Mouse (Mus musculus) induced T-regulatory cell, adult 2 months (primary cell): ENCODE results near the gene Dpysl5.
A peak's percentile ranks its signal among the peaks of the same experiment; 100 is the strongest.
"Not testable (repeated sequence)": the region's sequence is repeated elsewhere in the genome, so short reads cannot be mapped to it uniquely, and the experiment has no call there.

ENCODE experiments used
- DNase-seq: peaks from one replicate; pipeline ENCODE4 v3.0.0-alpha.2; 2012; ENCODE audit warnings: low read depth

The Dpysl5 gene

DNA sequence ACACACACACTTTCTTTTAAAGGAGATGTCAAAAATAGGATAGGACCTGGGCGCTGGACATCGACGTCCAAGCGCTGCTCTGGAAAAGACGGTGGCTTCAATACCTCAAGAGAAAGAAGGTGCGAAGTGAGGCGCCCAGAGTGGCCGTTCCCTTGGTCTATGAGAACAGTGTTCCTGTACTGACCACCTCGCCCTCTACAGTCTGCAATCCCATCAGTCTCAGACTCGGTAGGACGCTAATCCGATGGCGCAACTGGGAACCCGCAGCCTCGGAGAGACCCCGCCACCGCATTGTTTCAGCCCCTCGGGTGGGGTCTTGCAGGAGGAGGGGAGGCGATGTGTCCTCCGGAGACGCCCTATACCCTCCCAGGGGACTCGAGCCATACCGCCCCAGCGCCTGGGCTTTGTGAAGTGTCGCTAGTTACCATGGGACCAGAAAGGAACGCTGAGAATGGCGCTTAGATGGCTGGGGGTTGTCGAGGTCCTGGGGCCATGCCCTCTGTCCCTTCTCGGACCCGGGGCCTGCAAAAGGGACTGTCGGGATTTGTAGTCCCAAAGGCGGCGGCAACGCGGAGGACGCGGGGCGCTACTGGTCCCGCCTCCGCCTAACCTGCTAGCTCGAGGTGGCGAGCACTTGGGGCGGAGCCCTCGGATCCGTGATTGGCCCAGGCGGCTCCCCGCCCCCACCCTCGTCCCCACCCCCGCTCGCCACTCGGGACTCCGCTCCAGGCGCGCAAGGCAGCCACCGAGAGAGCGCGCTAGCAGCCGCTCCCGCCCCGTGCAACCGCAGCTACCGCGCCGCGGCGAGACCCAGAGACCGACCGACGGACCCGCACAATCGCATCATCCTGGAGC, at the start of gene Dpysl5:
TSS of gene Dpysl5 (plus strand) at position 418 of the 855 bp plus-strand sequence.
- DNase-seq: peak; percentile 84

GRCm38 (mm10) chr5:30665360-30665759, 46.0 kb upstream of the Dpysl5 start:
- DNase-seq: no peak

DNA sequence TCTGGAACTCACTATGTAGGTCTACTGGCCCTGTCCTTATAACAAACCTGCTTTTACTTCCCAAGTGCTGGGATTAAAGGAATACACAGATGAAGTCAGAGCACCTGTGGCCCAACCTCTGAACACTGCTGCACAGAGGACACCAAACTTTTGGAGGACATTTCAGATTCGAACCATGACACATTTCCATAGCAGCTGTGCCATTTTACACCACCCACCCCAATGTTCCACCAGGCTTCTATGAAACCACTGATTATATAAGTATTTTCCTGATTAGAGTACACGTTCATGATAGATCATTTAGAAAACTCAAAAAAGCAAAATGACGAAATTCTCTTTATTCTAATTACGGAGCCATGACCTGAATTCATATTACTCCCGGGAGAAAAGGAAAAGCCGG, 45.4 kb upstream of the Dpysl5 start:
- no peak for DNase-seq

GRCm38 (mm10) chr5:30666391-30667195, 44.8 kb upstream of the Dpysl5 start, which contains the start of gene Cenpa:
Gene Cenpa, plus strand, starts transcription at chr5:30666777.
- DNase-seq: peak; percentile 97

DNA sequence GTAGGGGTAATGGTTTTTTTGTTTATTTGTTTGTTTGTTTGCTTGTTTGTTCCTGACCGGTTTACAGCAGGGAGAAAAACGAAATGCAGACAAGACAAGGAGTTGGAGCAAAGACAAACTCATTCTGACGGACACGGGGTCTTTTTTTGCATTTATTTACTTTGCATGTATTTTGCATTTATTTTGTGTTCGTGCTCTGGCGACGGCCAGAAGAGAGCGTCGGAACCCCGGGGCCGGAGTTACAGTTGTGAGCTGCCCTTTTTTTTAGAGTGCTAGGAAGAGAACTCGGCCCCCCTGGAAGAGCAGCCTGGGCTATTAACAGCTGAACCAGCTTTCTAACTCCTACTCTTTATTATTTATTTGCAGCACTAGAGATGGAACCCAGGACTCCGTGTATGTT, 44.1 kb upstream of the Dpysl5 start:
- no peak for DNase-seq

- DNase-seq: peak; percentile 35
Measured at GRCm38 (mm10) chr5:30667686-30668085, 43.7 kb upstream of the Dpysl5 start.

- DNase-seq: peak; percentile 42
Measured at GRCm38 (mm10) chr5:30668637-30669495, 42.5 kb upstream of the Dpysl5 start.

DNA sequence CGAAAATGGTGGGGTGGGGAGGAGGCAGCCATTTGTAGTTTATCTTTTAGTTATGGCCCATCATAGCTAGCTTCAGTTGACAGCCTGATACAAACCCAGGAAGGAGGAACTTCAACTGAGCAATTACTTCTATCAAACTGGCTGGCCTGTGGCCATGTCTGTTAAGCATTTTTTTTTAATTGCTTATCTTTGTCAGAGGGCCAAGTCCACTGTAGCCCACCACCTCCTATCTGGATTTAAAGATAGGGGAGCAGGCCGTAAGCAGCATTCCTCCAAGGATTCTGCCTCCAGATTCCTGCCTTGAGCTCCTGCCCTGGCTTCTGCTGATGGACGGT, 41.9 kb upstream of the Dpysl5 start:
- no peak for DNase-seq

GRCm38 (mm10) chr5:30670091-30670490, 41.3 kb upstream of the Dpysl5 start:
- no peak for DNase-seq

DNA sequence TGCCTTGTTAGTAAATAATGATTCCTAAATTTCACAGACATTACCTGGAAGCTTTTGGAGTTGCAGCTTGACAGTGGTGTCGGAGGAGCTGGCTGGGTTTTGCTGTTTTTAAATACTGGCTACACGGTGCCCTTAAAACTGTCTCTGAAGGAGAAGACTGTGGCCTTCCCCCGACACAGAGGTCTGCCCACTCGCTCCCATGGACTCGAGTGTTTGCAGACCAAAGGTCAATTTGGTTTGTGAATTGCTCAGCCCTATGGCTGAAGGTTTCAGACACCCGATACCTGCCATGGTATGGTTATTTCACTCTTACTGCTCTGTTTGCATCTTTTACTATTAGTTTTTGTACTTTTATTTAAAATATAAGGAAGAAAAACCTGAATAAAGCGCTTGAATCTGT, 37.4 kb upstream of the Dpysl5 start:
- DNase-seq: no peak

- DNase-seq: no peak
Measured at GRCm38 (mm10) chr5:30676800-30677199, 34.6 kb upstream of the Dpysl5 start.

GRCm38 (mm10) chr5:30678069-30678468, 33.3 kb upstream of the Dpysl5 start:
- DNase-seq: not testable (repeated sequence)

DNA sequence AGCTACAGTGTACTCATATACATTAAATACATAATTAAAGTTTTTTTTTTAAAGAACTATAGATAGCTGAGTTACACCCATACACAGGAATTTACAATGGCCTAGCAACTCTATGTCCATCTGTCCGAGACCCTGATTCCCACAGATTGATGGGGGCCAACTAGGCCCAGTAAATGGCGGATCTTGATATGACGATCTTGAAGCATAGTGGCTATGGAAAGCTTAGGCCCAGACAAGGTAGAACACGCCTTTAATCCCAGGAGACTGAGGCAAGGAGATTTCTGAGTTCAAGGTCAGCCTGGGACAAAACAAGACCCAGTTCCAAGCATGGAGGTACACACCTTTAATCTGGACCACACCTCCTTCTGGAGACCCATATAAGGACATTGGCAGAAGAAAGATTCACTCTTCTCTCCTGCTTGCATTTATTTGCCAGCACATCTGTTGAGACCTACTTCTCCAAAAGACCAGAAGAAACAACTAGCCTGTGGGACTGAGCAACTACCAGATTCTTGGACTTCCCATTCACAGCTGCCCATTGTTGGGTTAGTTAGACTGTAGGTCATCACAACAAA, 32.6 kb upstream of the Dpysl5 start:
- no peak for DNase-seq

- no peak for DNase-seq
Measured at GRCm38 (mm10) chr5:30679593-30679992, 31.8 kb upstream of the Dpysl5 start.

- no peak for DNase-seq
Measured at GRCm38 (mm10) chr5:30681970-30682369, 29.4 kb upstream of the Dpysl5 start.

- DNase-seq: no peak
Measured at GRCm38 (mm10) chr5:30682967-30683600, 28.3 kb upstream of the Dpysl5 start.

GRCm38 (mm10) chr5:30683993-30684392, 27.4 kb upstream of the Dpysl5 start:
- DNase-seq: no peak

DNA sequence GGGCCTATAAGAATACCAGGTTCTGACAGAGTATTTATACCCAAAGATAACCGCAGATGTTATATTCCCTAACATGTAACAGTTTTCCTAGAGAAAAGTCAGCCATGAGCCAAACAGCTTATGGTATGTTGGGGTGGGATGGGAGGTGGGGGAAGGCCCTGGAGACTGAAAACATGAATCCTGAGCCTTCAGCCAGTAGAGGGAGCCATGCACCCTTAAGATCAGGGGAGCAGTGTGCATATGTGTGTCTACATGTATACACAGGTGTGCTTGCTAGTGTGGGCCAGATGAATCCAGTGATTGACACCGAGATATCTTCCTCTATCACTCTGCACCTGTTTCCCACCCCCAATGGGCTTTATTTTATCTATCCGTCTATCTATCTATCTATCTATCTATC, 24.6 kb upstream of the Dpysl5 start:
- no peak for DNase-seq

DNA sequence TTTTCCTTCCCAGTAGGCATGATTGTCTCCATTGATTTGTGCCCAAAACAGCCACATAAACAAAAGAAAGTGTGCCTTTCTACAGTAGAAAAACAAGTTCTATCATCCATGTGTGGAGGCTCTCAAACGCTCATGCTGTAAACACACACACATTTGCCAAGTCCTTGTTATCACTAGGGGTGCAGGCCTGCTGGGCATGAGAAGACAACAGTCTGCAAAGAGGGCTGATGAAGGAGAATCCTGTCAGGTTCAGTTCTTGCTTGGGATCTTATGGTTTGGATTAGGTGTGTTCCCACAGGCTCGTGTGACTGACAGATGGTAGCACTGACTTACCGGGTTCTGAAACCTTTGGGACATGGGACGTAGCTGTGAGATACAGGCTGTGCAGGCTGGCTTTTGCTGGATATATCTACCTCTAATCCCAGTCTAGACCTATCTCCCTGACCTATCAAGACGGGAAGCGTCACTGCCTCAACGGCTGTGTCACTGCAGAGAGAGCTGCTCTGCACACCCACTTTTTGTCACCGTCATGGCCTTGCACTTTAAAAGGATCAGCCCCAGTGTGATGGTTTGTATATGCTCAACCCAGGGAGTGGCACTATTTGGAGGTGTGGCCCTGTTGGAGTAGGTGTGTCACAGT, 10.9 kb upstream of the Dpysl5 start:
- DNase-seq: no peak

DNA sequence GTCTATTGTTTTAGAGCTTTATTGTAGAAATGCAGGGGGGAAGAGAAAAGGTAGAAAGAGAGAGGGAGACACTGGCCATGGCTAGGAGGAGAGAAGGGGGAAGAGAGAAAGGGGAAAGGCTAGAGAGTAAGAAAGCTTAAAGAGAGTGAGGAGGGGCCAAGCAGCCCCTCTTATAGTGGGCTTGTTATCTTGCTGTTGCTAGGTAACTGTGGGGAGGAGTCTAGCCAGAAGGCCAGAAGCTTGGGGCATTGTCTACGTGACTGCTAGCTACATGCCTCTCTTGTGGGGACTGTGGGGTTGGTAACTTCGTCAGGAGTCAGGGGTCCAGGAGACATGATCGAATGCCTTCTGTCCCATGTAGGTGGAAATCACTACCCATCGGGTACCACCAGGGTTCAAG, 10.0 kb upstream of the Dpysl5 start:
- not testable (repeated sequence) for DNase-seq

- no peak for DNase-seq
Measured at GRCm38 (mm10) chr5:30701866-30702265, 9.5 kb upstream of the Dpysl5 start.
